ENCODE assay signal across 15 mouse cellular contexts in the genomic region with DNA sequence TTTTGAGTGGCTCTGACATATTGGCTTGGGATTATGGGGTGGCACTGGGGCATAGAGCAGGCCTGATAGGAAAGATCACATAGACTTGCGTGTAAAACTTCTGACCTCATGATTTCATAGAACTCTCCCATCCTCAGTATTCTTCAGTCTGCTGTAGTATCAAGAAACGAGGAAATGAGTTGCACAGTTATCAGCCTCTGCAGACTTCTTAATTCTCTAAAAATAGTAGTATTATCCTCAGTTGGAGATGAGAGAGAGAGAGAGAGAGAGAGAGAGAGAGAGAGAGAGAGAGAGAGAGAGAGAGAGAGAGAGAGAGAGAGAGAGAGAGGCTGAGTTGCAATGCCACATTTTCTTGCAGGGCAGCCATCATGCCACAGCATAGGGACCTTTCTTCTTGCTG.
"Had no signal": no experiment of that assay in that cellular context is flagged by ENCODE, and none has a peak within 500 bp of the region (broad histone marks: within the 10 kb centered on the region; RNA-seq: fewer than 3 reads in every experiment).

No protein-coding gene starts in this region.

- H3K4me3 ChIP-seq: midbrain, embryonic 10.5 days; midbrain, embryonic 12.5 days; midbrain, embryonic 15.5 days; neural tube, embryonic 12.5 days had no signal

- H3K36me3 ChIP-seq: midbrain, embryonic 10.5 days; midbrain, embryonic 12.5 days; midbrain, embryonic 15.5 days; neural tube, embryonic 12.5 days had no signal

- H3K9ac ChIP-seq: liver, embryonic 14.5 days; lung, embryonic 14.5 days; midbrain, embryonic 12.5 days; midbrain, embryonic 15.5 days; neural tube, embryonic 12.5 days had no signal

- DNase-seq: lung, adult 18-20 months; lung, embryonic 14.5 days; lung, postnatal 10 days; lung, postnatal 4 days; retina, postnatal 1 day; right cerebral cortex, postnatal 4 days; spleen, adult 18-20 months; thymus, adult 18-20 months; thymus, postnatal 14 days; thymus, postnatal 36 days had no signal

- H3K9me3 ChIP-seq: midbrain, embryonic 10.5 days; midbrain, embryonic 12.5 days; midbrain, embryonic 15.5 days; neural tube, embryonic 12.5 days had no signal

- ATAC-seq: midbrain, embryonic 15.5 days had no signal

- H3K4me1 ChIP-seq: midbrain, embryonic 12.5 days; midbrain, embryonic 15.5 days; neural tube, embryonic 12.5 days had no signal

- H3K4me2 ChIP-seq: lung, embryonic 14.5 days; midbrain, embryonic 12.5 days; midbrain, embryonic 15.5 days; neural tube, embryonic 12.5 days had no signal

- H3K27ac ChIP-seq: liver, embryonic 14.5 days; midbrain, embryonic 10.5 days; midbrain, embryonic 12.5 days; midbrain, embryonic 15.5 days; neural tube, embryonic 12.5 days had no signal

- H3K27me3 ChIP-seq: midbrain, embryonic 12.5 days; midbrain, embryonic 15.5 days; neural tube, embryonic 12.5 days had no signal
